In genomic region chr4:147959881-147960831, GRCm38 (mm10) we compare ENCODE assay signal across 8 mouse cellular contexts. TPM values are rescaled to one million over a fixed set of nuclear protein-coding genes. Genes with fewer than 3 reads are reported as not detected.
A peak's percentile ranks its signal among the peaks of the same experiment; 100 is the strongest.
DNase-seq lines count a peak whose midpoint lies in the region; ATAC-seq and TF ChIP-seq lines count a peak whose summit lies in the region.
"Had no signal": no experiment of that assay in that cellular context is flagged by ENCODE, and none has a peak within 500 bp of the region (broad histone marks: within the 10 kb centered on the region; RNA-seq: fewer than 3 reads in every experiment).

No protein-coding gene starts in this region.

- 23% methylated on average over 6 of the region's 6 CpGs for WGBS in heart, embryonic 10.5 days
- 40% methylated on average over 6 of the region's 6 CpGs for WGBS in kidney, embryonic 14.5 days
- WGBS in lung, postnatal 0 days = 32% methylated on average over 6 of the region's 6 CpGs

- H3K36me3 ChIP-seq in heart, embryonic 10.5 days = no peaks in the 10 kb centered on the region
- H3K36me3 ChIP-seq in kidney, embryonic 14.5 days (ENCODE audit: control insufficient read depth, insufficient read depth, low read length) = no peaks in the 10 kb centered on the region
- no peaks in the 10 kb centered on the region for H3K36me3 ChIP-seq in lung, postnatal 0 days (ENCODE audit: insufficient read depth, low read length)

- no peak overlapping the region for H3K4me2 ChIP-seq in kidney, embryonic 14.5 days (replicated peaks; ENCODE audit: low read depth, low read length)
- H3K4me2 ChIP-seq in lung, postnatal 0 days (replicated peaks; ENCODE audit: low read depth, low read length) = no peak overlapping the region

- H3K4me1 ChIP-seq in heart, embryonic 10.5 days = peaks cover 29% of the 10 kb centered on the region
- no peaks in the 10 kb centered on the region for H3K4me1 ChIP-seq in kidney, embryonic 14.5 days (ENCODE audit: control insufficient read depth, insufficient read depth, low read length)
- no peaks in the 10 kb centered on the region for H3K4me1 ChIP-seq in lung, postnatal 0 days (ENCODE audit: insufficient read depth, low read depth, low read length)

- no peak for TF ChIP-seq EP300 in lung, postnatal 0 days (IDR thresholded peaks at IDR 0.05)

- H3K4me3 ChIP-seq in heart, embryonic 10.5 days = no peak overlapping the region
- no peak overlapping the region for H3K4me3 ChIP-seq in kidney, embryonic 14.5 days (ENCODE audit: low read length)
- H3K4me3 ChIP-seq in lung, postnatal 0 days (ENCODE audit: low read depth, low read length) = no peak overlapping the region

- peak; percentile 39; the same call in 1 of the 2 replicates for ATAC-seq in kidney, embryonic 14.5 days (ENCODE audit: low FRiP score, low TSS enrichment)
- ATAC-seq in lung, postnatal 0 days = peak; percentile 43; the same call in 1 of the 2 replicates

- peak; percentile 81 for DNase-seq in CD4-positive, CD25-positive, alpha-beta regulatory T cell, adult 2 months (ENCODE audit: low read depth, low spot score)
- DNase-seq in Muller cell, postnatal 12 days (ENCODE audit: inconsistent ontology term) = peak; percentile 54
- DNase-seq in cerebellum, postnatal 36 days = peak; percentile 50 to 65
- peak; percentile 91 for DNase-seq in heart, embryonic 10.5 days (ENCODE audit: low spot score)
- peak; percentile 67 for DNase-seq in lung, postnatal 0 days (ENCODE audit: low spot score)
- DNase-seq in retina, adult 2 months (ENCODE audit: low read depth, low spot score) = peak; percentile 40

- H3K9ac ChIP-seq in kidney, embryonic 14.5 days (ENCODE audit: low read depth, low read length) = no peak overlapping the region
- H3K9ac ChIP-seq in lung, postnatal 0 days (replicated peaks; ENCODE audit: low read depth) = no peak overlapping the region

- 0 out of 2 replicates have a peak, but pooled peaks cover 4% of the 10 kb centered on the region for H3K27me3 ChIP-seq in heart, embryonic 10.5 days (ENCODE audit: insufficient read depth, poor library complexity, severe bottlenecking)
- no peaks in the 10 kb centered on the region for H3K27me3 ChIP-seq in kidney, embryonic 14.5 days (ENCODE audit: control insufficient read depth, insufficient read depth, low read length)
- no peaks in the 10 kb centered on the region for H3K27me3 ChIP-seq in lung, postnatal 0 days (replicated peaks; ENCODE audit: insufficient read depth, low read length)

- no peaks in the 10 kb centered on the region for H3K9me3 ChIP-seq in heart, embryonic 10.5 days
- H3K9me3 ChIP-seq in kidney, embryonic 14.5 days (ENCODE audit: control insufficient read depth, low read length) = no peaks in the 10 kb centered on the region
- no peaks in the 10 kb centered on the region for H3K9me3 ChIP-seq in lung, postnatal 0 days (ENCODE audit: low read length)

- no peak overlapping the region; the same call in 1 of the 2 replicates for H3K27ac ChIP-seq in heart, embryonic 10.5 days
- no peak overlapping the region for H3K27ac ChIP-seq in kidney, embryonic 14.5 days (ENCODE audit: low read depth, low read length)
- H3K27ac ChIP-seq in lung, postnatal 0 days (ENCODE audit: low read length) = no peak overlapping the region

- TF ChIP-seq CTCF in lung, postnatal 0 days (IDR thresholded peaks at IDR 0.05) = peak; percentile 82

RNA-seq across cellular contexts. Expression of gene 2510039O18Rik, which starts 19.5 kb away (rescaled TPM):
- 13.6 and 18.5 TPM in 2 replicates for polyA plus RNA-seq in heart, embryonic 10.5 days (2016; fragmentation: Nextera tagmentation; extraction: Ambion mirVana)
- 19.0 and 22.1 TPM in 2 replicates for polyA plus RNA-seq in kidney, embryonic 14.5 days (2014; fragmentation: Nextera tagmentation; extraction: Ambion mirVana)
- polyA plus RNA-seq in lung, postnatal 0 days (2015; fragmentation: Nextera tagmentation; extraction: Ambion mirVana) = 16.4 and 16.5 TPM in 2 replicates

RNA-seq across cellular contexts. Expression of gene Plod1, which starts 23.6 kb away (rescaled TPM):
- polyA plus RNA-seq in heart, embryonic 10.5 days (2016; fragmentation: Nextera tagmentation; extraction: Ambion mirVana) = 40.8 and 44.9 TPM in 2 replicates
- polyA plus RNA-seq in kidney, embryonic 14.5 days (2014; fragmentation: Nextera tagmentation; extraction: Ambion mirVana) = 28.5 and 40.7 TPM in 2 replicates
- 40.8 and 43.2 TPM in 2 replicates for polyA plus RNA-seq in lung, postnatal 0 days (2015; fragmentation: Nextera tagmentation; extraction: Ambion mirVana)

RNA-seq across cellular contexts. Expression of gene Nppb, which starts 25.4 kb away (rescaled TPM):
- 124 and 308 TPM in 2 replicates for polyA plus RNA-seq in heart, embryonic 10.5 days (2016; fragmentation: Nextera tagmentation; extraction: Ambion mirVana)
- not detected in 2 replicates for polyA plus RNA-seq in kidney, embryonic 14.5 days (2014; fragmentation: Nextera tagmentation; extraction: Ambion mirVana)
- not detected in 2 replicates for polyA plus RNA-seq in lung, postnatal 0 days (2015; fragmentation: Nextera tagmentation; extraction: Ambion mirVana)
- polyA plus RNA-seq: large intestine, adult 2 months had no signal

RNA-seq across cellular contexts. Expression of gene Nppa, which starts 40.4 kb away (rescaled TPM):
- 2,404 and 4,482 TPM in 2 replicates for polyA plus RNA-seq in heart, embryonic 10.5 days (2016; fragmentation: Nextera tagmentation; extraction: Ambion mirVana)
- polyA plus RNA-seq in kidney, embryonic 14.5 days (2014; fragmentation: Nextera tagmentation; extraction: Ambion mirVana) = 0.45 TPM in 1 of 2 replicates, not detected in the other
- polyA plus RNA-seq in lung, postnatal 0 days (2015; fragmentation: Nextera tagmentation; extraction: Ambion mirVana) = 1.6 and 2.8 TPM in 2 replicates

RNA-seq across cellular contexts. Expression of gene Mfn2, which starts 55.7 kb away (rescaled TPM):
- polyA plus RNA-seq in heart, embryonic 10.5 days (2016; fragmentation: Nextera tagmentation; extraction: Ambion mirVana) = 65.7 and 126 TPM in 2 replicates
- polyA plus RNA-seq in kidney, embryonic 14.5 days (2014; fragmentation: Nextera tagmentation; extraction: Ambion mirVana) = 12.1 and 31.0 TPM in 2 replicates
- polyA plus RNA-seq in lung, postnatal 0 days (2015; fragmentation: Nextera tagmentation; extraction: Ambion mirVana) = 19.7 and 22.5 TPM in 2 replicates

Comparison
In these comparisons a context has a peak if more than half of its experiments do, and no peak if none do; other contexts are left out.
1. DNase-seq: peak in every context shown above with its lines; median percentile 91 in heart, embryonic 10.5 days; 81 in CD4-positive, CD25-positive, alpha-beta regulatory T cell, adult 2 months; 67 in lung, postnatal 0 days; 58 in cerebellum, postnatal 36 days; 54 in Muller cell, postnatal 12 days; 40 in retina, adult 2 months.
2. RNA of gene Nppb, which starts 25.4 kb away (polyA plus RNA-seq): 124 to 308 TPM in heart, embryonic 10.5 days; not detected in lung, postnatal 0 days and not detected in kidney, embryonic 14.5 days; every median in the first group is over 100 times any median in the second.